Mouse (Mus musculus): Measurements from ENCODE around the gene Slc9a3r2. TPM values are rescaled to one million over a fixed set of nuclear protein-coding genes. Genes with fewer than 3 reads are reported as not detected.

Slc9a3r2 gene
- polyA plus RNA-seq, 1 experiment from 2014 or later: 58.1 TPM

DNA sequence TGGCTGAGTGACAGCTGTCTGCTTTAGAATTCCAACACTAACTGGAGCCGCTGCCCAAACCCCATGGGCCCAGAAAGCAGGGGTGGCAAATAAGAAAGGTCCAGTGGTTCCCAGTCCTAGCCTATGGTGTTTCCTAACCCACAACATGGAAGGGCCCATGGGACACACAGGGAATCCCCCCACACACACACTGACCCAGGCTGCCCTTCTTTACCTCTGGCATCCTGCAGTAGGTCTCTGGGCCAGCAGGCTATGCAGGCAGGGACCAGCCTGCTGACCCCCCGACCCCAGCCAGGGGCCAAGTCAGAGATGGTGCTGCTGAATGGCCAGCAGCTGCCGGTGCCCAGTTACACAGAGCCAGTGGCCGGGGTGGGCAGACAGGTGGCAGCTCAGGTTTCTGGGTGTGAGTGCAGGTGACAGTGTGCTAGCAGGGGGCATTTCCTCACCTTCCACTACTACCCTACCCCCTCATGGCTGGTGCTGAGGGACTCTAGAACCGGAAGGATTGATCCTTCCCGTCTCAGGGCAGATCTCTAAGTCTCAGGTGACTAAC, 7.3 kb downstream of the Slc9a3r2 start:
- no peak overlapping the region for H3K27ac ChIP-seq
- H3K9ac ChIP-seq: 0 out of 2 replicates have a peak overlapping the region, but pooled peaks have one; percentile 8
- H3K4me1 ChIP-seq: peaks cover 70% of the 10 kb centered on the region
- H3K27me3 ChIP-seq: no peaks in the 10 kb centered on the region
- ATAC-seq (ENCODE audit: low FRiP score, low read depth): no peak
- 63% methylated on average over 6 of the region's 6 CpGs for WGBS
- H3K4me2 ChIP-seq (replicated peaks): no peak overlapping the region
- H3K36me3 ChIP-seq: peaks cover 74% of the 10 kb centered on the region
- no peaks in the 10 kb centered on the region for H3K9me3 ChIP-seq
- H3K4me3 ChIP-seq: no peak overlapping the region

- no peak for ATAC-seq (ENCODE audit: low FRiP score, low read depth)
- no peak overlapping the region for H3K9ac ChIP-seq
- no peaks in the 10 kb centered on the region for H3K27me3 ChIP-seq
- H3K4me3 ChIP-seq: no peak overlapping the region
- 91% methylated on average over 14 of the region's 14 CpGs for WGBS
- no peaks in the 10 kb centered on the region for H3K9me3 ChIP-seq
- peaks cover 62% of the 10 kb centered on the region for H3K4me1 ChIP-seq
- H3K4me2 ChIP-seq (replicated peaks): no peak overlapping the region
- H3K36me3 ChIP-seq: peaks cover 69% of the 10 kb centered on the region
- no peak overlapping the region for H3K27ac ChIP-seq
These were observed 8.2 kb downstream of the Slc9a3r2 start for GRCm38 (mm10) chr17:24641944-24642343.

- H3K9me3 ChIP-seq: no peaks in the 10 kb centered on the region
- H3K4me1 ChIP-seq: peaks cover 56% of the 10 kb centered on the region
- H3K4me3 ChIP-seq: no peak overlapping the region
- H3K9ac ChIP-seq: no peak overlapping the region; the same call in 1 of the 2 replicates
- no peak overlapping the region for H3K4me2 ChIP-seq (replicated peaks)
- H3K27me3 ChIP-seq: no peaks in the 10 kb centered on the region
- 96% methylated on average over 15 of the region's 15 CpGs for WGBS
- peaks cover 55% of the 10 kb centered on the region for H3K36me3 ChIP-seq
- H3K27ac ChIP-seq: peak overlapping the region; percentile 97
- no peak for ATAC-seq (ENCODE audit: low FRiP score, low read depth)
These were observed 9.5 kb downstream of the Slc9a3r2 start for GRCm38 (mm10) chr17:24640581-24640980.

- H3K27me3 ChIP-seq: no peaks in the 10 kb centered on the region
- H3K9ac ChIP-seq: peak overlapping the region; percentile 53
- H3K27ac ChIP-seq: peak overlapping the region; percentile 97
- H3K4me1 ChIP-seq: peaks cover 51% of the 10 kb centered on the region
- no peak overlapping the region for H3K4me3 ChIP-seq
- H3K9me3 ChIP-seq: no peaks in the 10 kb centered on the region
- ATAC-seq (ENCODE audit: low FRiP score, low read depth): no peak
- peak overlapping the region; percentile 53 for H3K4me2 ChIP-seq (replicated peaks)
- H3K36me3 ChIP-seq: peaks cover 52% of the 10 kb centered on the region
- WGBS: 81% methylated on average over 7 of the region's 7 CpGs
These were observed 10.0 kb downstream of the Slc9a3r2 start for GRCm38 (mm10) chr17:24640119-24640518.

DNA sequence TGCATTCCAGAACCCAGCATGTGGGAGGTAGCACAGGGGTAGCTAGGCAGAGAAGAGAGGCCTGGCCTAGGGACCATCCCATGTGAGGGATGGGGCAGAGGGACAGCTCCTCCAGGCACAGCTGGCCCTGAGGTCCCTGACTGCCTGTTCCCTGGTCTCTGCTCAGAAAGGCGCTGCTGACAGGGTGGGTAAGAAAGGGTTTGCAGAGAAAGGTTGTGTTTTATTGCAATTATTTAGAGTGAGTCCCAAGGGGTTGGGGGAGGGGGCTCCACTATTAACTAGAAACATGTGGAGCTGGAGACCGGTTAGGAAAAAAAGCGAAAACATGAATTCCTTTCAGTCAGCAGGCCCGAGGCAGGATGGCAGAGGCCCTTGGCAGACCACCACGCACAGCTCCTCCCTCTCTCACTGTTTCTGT, 10.5 kb downstream of the Slc9a3r2 start:
- no peaks in the 10 kb centered on the region for H3K27me3 ChIP-seq
- H3K4me2 ChIP-seq (replicated peaks): peak overlapping the region; percentile 53
- H3K9ac ChIP-seq: peak overlapping the region; percentile 53
- 9% methylated on average over 5 of the region's 5 CpGs for WGBS
- H3K4me3 ChIP-seq: peak overlapping the region; percentile 20
- peaks cover 46% of the 10 kb centered on the region for H3K4me1 ChIP-seq
- ATAC-seq (ENCODE audit: low FRiP score, low read depth): peak; percentile 85
- peaks cover 49% of the 10 kb centered on the region for H3K36me3 ChIP-seq
- peak overlapping the region; percentile 97 for H3K27ac ChIP-seq
- H3K9me3 ChIP-seq: no peaks in the 10 kb centered on the region

DNA sequence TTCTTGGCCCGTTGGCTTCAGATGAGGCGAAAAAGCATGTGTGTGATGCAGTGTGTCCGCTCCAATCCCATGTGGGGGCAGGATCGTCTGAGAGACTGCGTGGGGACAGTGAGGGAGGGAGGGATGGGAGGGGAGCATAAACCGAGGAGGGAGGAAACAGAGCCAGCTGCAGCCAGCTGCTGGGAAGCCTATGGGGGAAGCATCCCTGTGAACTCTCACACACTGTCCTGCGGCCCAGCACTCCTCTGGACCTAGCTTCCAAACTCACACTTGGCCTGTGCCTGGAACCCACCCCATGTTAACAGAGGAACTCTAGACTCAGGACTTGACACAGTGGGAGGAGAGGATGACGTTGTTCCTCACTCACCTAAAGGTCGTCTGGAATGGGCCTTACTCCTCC, 11.3 kb downstream of the Slc9a3r2 start:
- Histone ChIP-seq H3K9me3 (no peaks in the 10 kb centered on the region), H3K4me1 (peaks cover 41% of the 10 kb centered on the region), H3K36me3 (peaks cover 42% of the 10 kb centered on the region), H3K4me2 (replicated peaks) (peak overlapping the region; percentile 53), H3K27ac (peak overlapping the region; percentile 97), H3K4me3 (peak overlapping the region; percentile 20; the same call in 1 of the 2 replicates), H3K27me3 (no peaks in the 10 kb centered on the region), H3K9ac (peak overlapping the region; percentile 53; the same call in 1 of the 2 replicates)
- ATAC-seq (ENCODE audit: low FRiP score, low read depth): peak; percentile 18; the same call in 1 of the 2 replicates
- 33% methylated on average over 9 of the region's 9 CpGs for WGBS

DNA sequence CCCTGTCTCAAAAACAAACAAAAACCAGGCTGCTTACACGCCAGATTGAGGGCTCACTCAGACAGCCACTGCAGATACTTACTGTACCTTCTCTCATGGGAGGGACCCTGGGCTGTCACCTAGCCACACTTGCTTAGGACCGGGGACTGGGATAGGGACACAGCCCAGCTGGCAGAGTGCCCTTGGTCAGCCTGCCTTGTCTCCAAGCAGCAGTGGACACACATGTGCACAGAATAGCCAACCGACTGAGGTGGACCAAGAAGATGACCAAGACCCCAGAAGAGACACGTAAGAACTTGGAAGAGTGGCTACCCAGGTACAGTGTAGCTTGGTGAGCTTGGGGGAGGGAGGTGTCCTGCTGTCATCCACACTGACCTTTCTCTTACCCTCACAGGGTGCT, 11.9 kb downstream of the Slc9a3r2 start:
- Histone ChIP-seq H3K27me3 (no peaks in the 10 kb centered on the region), H3K4me1 (peaks cover 41% of the 10 kb centered on the region), H3K4me3 (no peak overlapping the region), H3K4me2 (replicated peaks) (no peak overlapping the region), H3K9me3 (no peaks in the 10 kb centered on the region), H3K36me3 (peaks cover 36% of the 10 kb centered on the region), H3K27ac (peak overlapping the region; percentile 97), H3K9ac (no peak overlapping the region; the same call in 1 of the 2 replicates)
- ATAC-seq (ENCODE audit: low FRiP score, low read depth): no peak
- 90% methylated on average over 4 of the region's 4 CpGs for WGBS

GRCm38 (mm10) chr17:24636781-24637481, 13.2 kb downstream of the Slc9a3r2 start:
- H3K27ac ChIP-seq: no peak overlapping the region
- WGBS: 78% methylated on average over 5 of the region's 5 CpGs
- no peak overlapping the region for H3K4me3 ChIP-seq
- H3K9ac ChIP-seq: 0 out of 2 replicates have a peak overlapping the region, but pooled peaks have one; percentile 1
- H3K9me3 ChIP-seq: no peaks in the 10 kb centered on the region
- no peak for ATAC-seq (ENCODE audit: low FRiP score, low read depth)
- no peaks in the 10 kb centered on the region for H3K27me3 ChIP-seq
- H3K4me1 ChIP-seq: peaks cover 41% of the 10 kb centered on the region
- H3K36me3 ChIP-seq: peaks cover 23% of the 10 kb centered on the region
- no peak overlapping the region for H3K4me2 ChIP-seq (replicated peaks)

DNA sequence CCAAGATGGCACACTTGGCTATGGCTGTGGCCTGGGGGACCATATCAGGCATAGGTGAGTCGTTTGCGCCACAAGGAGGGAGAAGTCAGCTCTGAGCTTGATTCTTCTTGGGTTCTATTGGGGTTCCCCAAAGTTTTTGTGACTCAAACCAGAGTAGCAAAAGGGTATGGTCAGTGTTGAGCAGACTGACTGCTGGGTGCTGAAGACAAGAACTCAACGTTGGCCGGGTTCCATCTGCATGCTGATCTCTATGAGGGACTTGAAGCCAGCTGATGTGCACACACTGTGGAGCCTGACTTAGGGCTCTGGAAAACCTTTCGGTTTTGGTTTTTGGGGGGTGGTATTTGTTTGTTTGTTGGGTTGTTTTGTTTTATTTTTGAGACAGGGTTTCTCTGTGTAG, 14.4 kb downstream of the Slc9a3r2 start:
- H3K4me2 ChIP-seq (replicated peaks): no peak overlapping the region
- H3K9me3 ChIP-seq: no peaks in the 10 kb centered on the region
- H3K27ac ChIP-seq: no peak overlapping the region
- no peaks in the 10 kb centered on the region for H3K27me3 ChIP-seq
- no peak for ATAC-seq (ENCODE audit: low FRiP score, low read depth)
- peaks cover 44% of the 10 kb centered on the region for H3K4me1 ChIP-seq
- H3K9ac ChIP-seq: no peak overlapping the region
- H3K36me3 ChIP-seq: peaks cover 18% of the 10 kb centered on the region
- H3K4me3 ChIP-seq: no peak overlapping the region
- 95% methylated on average over 5 of the region's 5 CpGs for WGBS

- H3K4me1 ChIP-seq: peaks cover 38% of the 10 kb centered on the region
- H3K27me3 ChIP-seq: no peaks in the 10 kb centered on the region
- H3K36me3 ChIP-seq: peaks cover 18% of the 10 kb centered on the region
- ATAC-seq (ENCODE audit: low FRiP score, low read depth): no peak
- H3K9ac ChIP-seq: peak overlapping the region; percentile 13; the same call in 1 of the 2 replicates
- WGBS: 86% methylated on average over 4 of the region's 4 CpGs
- H3K9me3 ChIP-seq: no peaks in the 10 kb centered on the region
- H3K4me3 ChIP-seq: no peak overlapping the region
- H3K4me2 ChIP-seq (replicated peaks): no peak overlapping the region
- H3K27ac ChIP-seq: no peak overlapping the region
These were observed 15.1 kb downstream of the Slc9a3r2 start for GRCm38 (mm10) chr17:24635024-24635423.

GRCm38 (mm10) chr17:24633831-24634230, 16.3 kb downstream of the Slc9a3r2 start:
- Histone ChIP-seq H3K4me1 (peaks cover 26% of the 10 kb centered on the region), H3K4me2 (replicated peaks) (peak overlapping the region; percentile 79; the same call in 1 of the 2 replicates), H3K9ac (no peak overlapping the region; the same call in 1 of the 2 replicates), H3K27me3 (no peaks in the 10 kb centered on the region), H3K4me3 (no peak overlapping the region), H3K36me3 (peaks cover 30% of the 10 kb centered on the region), H3K9me3 (no peaks in the 10 kb centered on the region), H3K27ac (peak overlapping the region; percentile 90; the same call in 1 of the 2 replicates)
- no peak for ATAC-seq (ENCODE audit: low FRiP score, low read depth)
- 96% methylated on average over 11 of the region's 11 CpGs for WGBS

- Histone ChIP-seq H3K4me2 (replicated peaks) (peak overlapping the region; percentile 79), H3K27ac (peak overlapping the region; percentile 90), H3K9me3 (no peaks in the 10 kb centered on the region), H3K9ac (peak overlapping the region; percentile 84), H3K36me3 (peaks cover 32% of the 10 kb centered on the region), H3K4me3 (peak overlapping the region; percentile 71), H3K4me1 (peaks cover 18% of the 10 kb centered on the region), H3K27me3 (no peaks in the 10 kb centered on the region)
- WGBS: 10% methylated on average over 22 of the region's 22 CpGs
- no peak; the same call in none of the 2 replicates for ATAC-seq (ENCODE audit: low FRiP score, low read depth)
These were observed 17.2 kb downstream of the Slc9a3r2 start for GRCm38 (mm10) chr17:24632813-24633449.
